Mouse (Mus musculus): Measurements from ENCODE around the gene Atxn10. TPM values are rescaled to one million over a fixed set of nuclear protein-coding genes. Genes with fewer than 3 reads are reported as not detected.

The Atxn10 gene
- 529 and 534 TPM in 2 replicates for polyA plus RNA-seq (2015; fragmentation: Nextera tagmentation; extraction: Ambion mirVana)

DNA sequence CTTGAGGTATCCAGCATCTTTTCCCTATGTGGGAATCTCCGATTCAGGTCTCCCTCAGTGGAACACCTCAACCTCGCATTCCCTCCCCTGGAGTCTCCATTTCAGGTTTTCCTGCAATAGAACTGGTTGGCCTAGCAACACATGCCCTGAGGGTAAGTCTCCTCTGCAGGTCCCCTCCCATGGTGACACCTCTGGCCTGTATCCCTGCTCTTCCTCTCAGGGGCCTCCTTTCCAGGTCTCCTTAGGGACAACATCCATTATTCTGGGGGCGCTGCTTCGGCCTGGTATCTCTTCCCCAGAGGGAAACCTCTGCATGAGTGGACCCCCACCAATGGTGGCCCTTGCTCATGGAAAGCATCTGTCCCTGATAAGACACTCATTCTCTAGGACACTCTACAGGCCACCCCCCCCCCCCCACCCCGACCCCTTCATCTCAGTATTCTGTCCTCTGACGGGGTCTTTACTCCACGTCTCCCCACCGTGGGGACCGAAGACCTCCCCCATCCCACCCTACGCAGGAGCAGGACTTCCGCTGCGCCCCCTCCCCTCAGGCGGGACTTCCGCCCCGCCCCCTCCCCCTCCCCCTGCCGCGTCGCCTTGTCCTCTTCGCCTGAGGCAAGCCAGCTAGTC is at the start of gene Atxn10:
Atxn10 (plus strand) TSS at position 575 of the 630 bp plus-strand sequence.
- H3K9me3 ChIP-seq = no peaks in the 10 kb centered on the region
- no peaks in the 10 kb centered on the region for H3K36me3 ChIP-seq (replicated peaks)
- ATAC-seq (replicated peaks) = peak; percentile 87
- H3K4me1 ChIP-seq = peaks cover 29% of the 10 kb centered on the region
- peak within 1 kb of the TSS; percentile 98 for H3K9ac ChIP-seq
- peak within 1 kb of the TSS; percentile 92 for H3K4me3 ChIP-seq
- H3K4me2 ChIP-seq = peak within 1 kb of the TSS; percentile 61
- H3K27ac ChIP-seq = peak within 1 kb of the TSS; percentile 99
- WGBS = 12% methylated on average over 13 of the region's 19 CpGs
- H3K27me3 ChIP-seq (replicated peaks) = no peaks in the 10 kb centered on the region

DNA sequence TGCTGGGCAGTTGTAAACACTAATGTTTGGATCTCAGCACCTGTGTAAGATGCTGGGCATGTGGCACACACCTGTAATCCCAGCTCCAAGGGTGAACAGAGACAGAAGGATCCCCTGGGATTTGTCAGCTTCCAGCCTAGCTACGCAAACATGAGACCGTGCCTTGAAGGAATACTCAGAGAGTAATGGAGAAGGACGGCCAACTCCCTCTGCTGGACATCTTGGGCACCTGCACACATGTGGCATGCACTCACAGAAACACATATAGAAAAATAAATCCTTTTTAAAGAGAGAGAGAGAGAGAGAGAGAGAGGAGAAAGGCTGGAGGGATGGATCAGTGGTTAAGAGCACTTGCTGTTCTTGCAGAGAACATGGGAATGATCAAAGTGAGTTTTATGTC is 41.4 kb upstream of the Atxn10 start:
- peaks cover 18% of the 10 kb centered on the region for H3K4me1 ChIP-seq
- WGBS = 84% methylated on average over 3 of the region's 3 CpGs
- ATAC-seq (replicated peaks) = no peak
- H3K4me2 ChIP-seq = no peak overlapping the region
- H3K9ac ChIP-seq = no peak overlapping the region
- no peaks in the 10 kb centered on the region for H3K36me3 ChIP-seq (replicated peaks)
- H3K4me3 ChIP-seq = no peak overlapping the region
- no peak overlapping the region for H3K27ac ChIP-seq
- H3K27me3 ChIP-seq (replicated peaks) = no peaks in the 10 kb centered on the region
- H3K9me3 ChIP-seq = no peaks in the 10 kb centered on the region

DNA sequence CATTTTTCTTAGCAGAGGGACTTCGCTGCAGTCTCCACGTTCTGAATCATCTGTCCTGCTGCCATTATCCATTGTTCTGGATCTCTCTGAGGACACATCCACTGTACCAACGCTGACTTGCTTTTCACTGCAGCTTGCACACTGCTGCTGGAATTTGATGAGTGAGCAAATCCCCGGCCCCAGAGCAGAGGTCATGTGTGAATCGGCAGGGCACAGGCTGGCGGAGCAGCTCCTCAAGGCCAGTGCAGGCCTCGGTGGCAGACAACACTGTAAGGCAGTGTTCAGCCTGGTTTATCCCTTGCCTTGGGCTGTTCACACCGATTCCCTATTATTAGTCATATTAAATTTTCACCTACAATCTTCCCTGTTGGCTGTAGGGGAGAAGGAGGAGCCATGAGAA is 40.5 kb upstream of the Atxn10 start:
- no peaks in the 10 kb centered on the region for H3K27me3 ChIP-seq (replicated peaks)
- no peak overlapping the region for H3K4me2 ChIP-seq
- H3K4me3 ChIP-seq = no peak overlapping the region
- peaks cover 18% of the 10 kb centered on the region for H3K4me1 ChIP-seq
- ATAC-seq (replicated peaks) = no peak
- H3K36me3 ChIP-seq (replicated peaks) = no peaks in the 10 kb centered on the region
- 45% methylated on average over 8 of the region's 8 CpGs for WGBS
- H3K9ac ChIP-seq = 0 out of 2 replicates have a peak overlapping the region, but pooled peaks have one; percentile 15
- peak overlapping the region; percentile 72 for H3K27ac ChIP-seq
- H3K9me3 ChIP-seq = no peaks in the 10 kb centered on the region

DNA sequence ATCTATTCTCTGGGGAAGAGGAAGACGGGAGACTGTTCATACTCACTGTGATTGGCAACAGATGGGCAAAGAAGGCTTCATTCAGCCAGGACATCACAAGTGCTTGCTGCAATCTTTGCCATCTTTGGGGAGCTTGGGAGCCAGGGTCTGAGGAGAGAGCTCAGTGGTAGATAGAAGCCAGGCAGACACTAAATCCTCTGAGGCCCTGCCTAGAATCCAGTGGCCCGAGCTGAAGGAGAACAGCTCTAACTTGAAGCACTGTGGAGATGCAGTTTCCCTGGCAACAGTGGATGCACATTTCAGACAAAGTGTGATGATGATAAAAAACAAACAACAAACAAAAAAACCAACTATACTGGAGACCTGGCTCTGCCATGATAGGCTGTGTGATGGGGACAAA is 40.1 kb upstream of the Atxn10 start:
- Histone ChIP-seq H3K4me3 (no peak overlapping the region), H3K9me3 (no peaks in the 10 kb centered on the region), H3K27ac (peak overlapping the region; percentile 72), H3K4me2 (no peak overlapping the region), H3K4me1 (peaks cover 18% of the 10 kb centered on the region), H3K36me3 (replicated peaks) (no peaks in the 10 kb centered on the region), H3K27me3 (replicated peaks) (no peaks in the 10 kb centered on the region), H3K9ac (0 out of 2 replicates have a peak overlapping the region, but pooled peaks have one; percentile 15)
- 37% methylated on average over 2 of the region's 2 CpGs for WGBS
- 0 out of 2 replicates have a peak, but pooled peaks have one; percentile 48 for ATAC-seq (replicated peaks)

DNA sequence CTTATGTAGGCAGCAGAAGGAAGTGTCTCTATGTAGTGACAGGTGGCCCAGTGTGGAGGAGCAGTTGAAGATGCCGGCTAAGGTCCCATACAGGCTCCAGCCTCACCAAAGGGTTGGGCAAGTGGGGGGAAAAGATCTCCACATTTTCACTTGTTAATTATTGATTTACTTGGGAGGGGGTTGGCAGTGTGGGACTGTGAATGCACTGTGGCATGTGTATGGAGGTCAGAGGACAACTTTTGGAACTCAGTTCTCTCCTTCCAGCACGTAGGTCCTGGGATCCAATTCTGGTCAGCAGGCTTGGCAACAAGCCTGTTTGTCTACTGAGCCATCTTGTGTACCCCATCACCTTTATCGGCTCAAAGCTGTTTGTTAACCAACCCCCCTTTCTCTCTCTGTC is 39.5 kb upstream of the Atxn10 start:
- Histone ChIP-seq H3K36me3 (replicated peaks) (no peaks in the 10 kb centered on the region), H3K27me3 (replicated peaks) (no peaks in the 10 kb centered on the region), H3K4me1 (peaks cover 18% of the 10 kb centered on the region), H3K9me3 (no peaks in the 10 kb centered on the region), H3K4me3 (no peak overlapping the region), H3K9ac (no peak overlapping the region), H3K27ac (peak overlapping the region; percentile 72; the same call in 1 of the 2 replicates), H3K4me2 (no peak overlapping the region)
- 0 out of 2 replicates have a peak, but pooled peaks have one; percentile 39 for ATAC-seq (replicated peaks)
- 78% methylated on average over 3 of the region's 3 CpGs for WGBS

DNA sequence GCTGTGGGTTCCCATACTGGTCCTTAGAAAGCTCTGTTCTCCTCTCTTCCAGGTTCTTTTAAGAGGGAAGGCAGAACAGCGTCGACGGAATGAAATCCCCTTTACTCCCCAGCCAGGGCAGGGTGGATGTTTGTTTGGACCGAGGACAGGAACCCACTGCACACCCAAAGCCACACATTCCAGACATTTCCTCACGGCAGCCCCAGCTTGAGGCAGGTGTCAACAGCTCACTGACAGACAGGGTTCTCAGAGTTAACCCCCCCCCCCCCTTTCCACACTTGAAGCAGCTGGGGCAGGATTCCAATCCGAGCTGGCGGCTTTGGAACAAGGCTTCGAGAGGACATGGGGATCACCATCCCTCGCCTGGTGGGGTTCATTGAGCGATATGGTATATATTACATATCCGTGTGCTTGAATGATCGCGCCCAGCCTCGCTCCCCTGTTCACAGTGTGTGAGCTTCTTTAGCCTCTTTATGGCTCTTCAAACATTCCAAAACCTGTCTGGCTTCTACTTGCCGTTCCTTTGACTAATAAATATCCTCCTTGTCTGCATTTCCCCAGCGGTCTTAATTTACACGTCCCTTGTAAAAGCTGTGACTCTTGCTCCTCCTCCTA is 37.8 kb upstream of the Atxn10 start:
- Histone ChIP-seq H3K27me3 (replicated peaks) (no peaks in the 10 kb centered on the region), H3K9ac (no peak overlapping the region), H3K4me2 (no peak overlapping the region), H3K27ac (no peak overlapping the region), H3K9me3 (no peaks in the 10 kb centered on the region), H3K4me1 (peaks cover 18% of the 10 kb centered on the region), H3K4me3 (no peak overlapping the region), H3K36me3 (replicated peaks) (no peaks in the 10 kb centered on the region)
- ATAC-seq (replicated peaks) = no peak
- 62% methylated on average over 17 of the region's 17 CpGs for WGBS

DNA sequence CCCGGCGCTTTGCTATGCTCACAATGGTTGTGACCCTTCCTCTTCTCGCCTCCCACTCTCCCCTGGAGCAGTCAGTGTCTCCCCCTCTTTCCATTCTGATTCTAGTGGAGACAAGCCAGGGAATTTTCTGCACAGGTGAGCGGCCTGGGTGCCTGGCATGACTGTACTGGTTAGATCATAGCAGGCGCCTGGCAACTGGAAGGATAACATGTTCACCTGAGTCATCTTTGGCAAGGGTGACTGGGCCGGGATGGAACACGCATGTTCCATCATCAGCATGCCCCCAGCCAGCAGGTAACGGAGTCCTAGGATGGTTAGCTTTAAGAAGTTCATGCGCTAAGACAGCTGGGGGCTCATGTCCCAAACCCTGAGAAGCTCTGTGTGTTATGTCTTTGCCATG is 37.1 kb upstream of the Atxn10 start:
- H3K27me3 ChIP-seq (replicated peaks) = no peaks in the 10 kb centered on the region
- H3K27ac ChIP-seq = no peak overlapping the region
- H3K4me3 ChIP-seq = no peak overlapping the region
- no peaks in the 10 kb centered on the region for H3K36me3 ChIP-seq (replicated peaks)
- no peak overlapping the region for H3K4me2 ChIP-seq
- no peaks in the 10 kb centered on the region for H3K9me3 ChIP-seq
- H3K9ac ChIP-seq = no peak overlapping the region
- 86% methylated on average over 9 of the region's 9 CpGs for WGBS
- H3K4me1 ChIP-seq = peaks cover 18% of the 10 kb centered on the region
- no peak for ATAC-seq (replicated peaks)

DNA sequence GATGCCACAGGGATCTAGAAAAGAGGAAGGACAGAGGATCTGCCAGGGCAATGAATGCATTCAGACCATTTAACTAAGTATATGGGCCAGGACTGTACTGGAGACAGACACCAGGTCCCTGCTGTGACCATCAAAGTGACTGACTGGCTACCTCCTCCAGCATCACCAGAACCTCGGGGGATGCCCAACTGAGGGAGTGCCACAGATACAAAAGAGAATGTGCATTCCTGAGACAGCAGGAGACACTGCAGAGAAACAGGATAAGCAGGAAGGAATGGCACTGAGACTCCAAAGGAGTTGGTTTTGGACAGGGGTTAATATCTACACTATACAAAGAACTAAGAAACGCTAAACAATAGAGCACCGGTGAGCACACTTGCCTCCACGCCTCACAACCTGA is 32.8 kb upstream of the Atxn10 start:
- Histone ChIP-seq H3K27ac (no peak overlapping the region), H3K27me3 (replicated peaks) (no peaks in the 10 kb centered on the region)

DNA sequence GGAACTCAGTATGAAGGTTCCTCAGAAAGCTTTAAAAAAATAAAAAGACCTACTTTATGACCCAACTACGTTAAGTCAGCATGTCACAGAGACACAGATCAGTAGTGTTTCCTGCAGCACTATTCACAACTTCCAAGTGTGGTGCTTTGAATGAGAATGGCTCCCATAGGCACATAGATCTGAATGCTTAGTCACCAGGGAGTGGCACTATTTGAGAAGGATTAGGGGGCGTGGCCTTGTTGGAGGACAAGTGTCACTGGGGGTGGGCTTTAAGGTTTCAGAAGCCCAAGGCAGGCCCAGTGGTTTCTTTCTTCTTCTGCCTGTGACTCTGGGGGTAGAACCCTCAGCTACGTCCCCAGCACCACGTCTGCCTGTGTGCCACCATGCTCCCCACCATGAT is 32.1 kb upstream of the Atxn10 start:
- no peak overlapping the region for H3K27ac ChIP-seq
- WGBS = 89% methylated on average over 4 of the region's 4 CpGs
- no peaks in the 10 kb centered on the region for H3K9me3 ChIP-seq
- no peaks in the 10 kb centered on the region for H3K27me3 ChIP-seq (replicated peaks)
- ATAC-seq (replicated peaks) = no peak
- H3K4me3 ChIP-seq = no peak overlapping the region
- H3K36me3 ChIP-seq (replicated peaks) = no peaks in the 10 kb centered on the region
- H3K9ac ChIP-seq = no peak overlapping the region
- H3K4me2 ChIP-seq = no peak overlapping the region
- H3K4me1 ChIP-seq = no peaks in the 10 kb centered on the region

More for the DNA sequence above, 32.8 kb upstream of the Atxn10 start:
- WGBS = 64% methylated on average over 4 of the region's 4 CpGs
- Histone ChIP-seq H3K9me3 (no peaks in the 10 kb centered on the region), H3K36me3 (replicated peaks) (no peaks in the 10 kb centered on the region), H3K4me1 (no peaks in the 10 kb centered on the region), H3K4me2 (no peak overlapping the region), H3K9ac (no peak overlapping the region), H3K4me3 (no peak overlapping the region)
- no peak for ATAC-seq (replicated peaks)

DNA sequence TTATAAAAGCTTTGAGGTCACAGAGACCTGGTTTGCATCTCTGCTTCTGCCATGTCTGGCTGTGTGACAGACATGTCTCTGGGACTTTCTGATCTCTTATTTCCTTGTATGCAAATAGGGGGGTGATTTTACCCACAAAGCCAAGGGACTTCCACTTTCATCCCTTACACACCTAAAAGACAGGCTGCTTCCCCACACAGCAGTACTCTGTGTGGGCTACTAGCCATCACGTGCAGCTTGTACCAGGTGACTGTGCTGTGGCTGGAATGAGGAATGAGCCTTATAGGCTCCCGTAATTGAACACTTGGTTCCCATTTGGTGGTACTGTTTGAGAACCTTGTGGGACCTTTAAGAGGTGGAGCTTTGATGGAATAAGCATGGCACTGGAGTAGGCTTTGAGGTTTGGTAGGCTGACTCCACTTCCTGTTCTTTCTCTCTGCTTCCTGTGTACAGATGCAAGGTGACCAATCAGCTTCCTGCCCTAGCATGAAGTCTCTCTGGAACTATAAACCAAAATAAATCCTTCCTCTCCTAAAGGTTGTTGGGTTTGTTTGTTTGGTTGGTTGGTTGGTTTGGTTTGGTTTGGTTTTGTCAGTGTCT is 28.9 kb upstream of the Atxn10 start:
- Histone ChIP-seq H3K4me2 (no peak overlapping the region), H3K9ac (no peak overlapping the region), H3K4me1 (peaks cover 10% of the 10 kb centered on the region), H3K9me3 (no peaks in the 10 kb centered on the region), H3K27me3 (replicated peaks) (no peaks in the 10 kb centered on the region), H3K27ac (no peak overlapping the region), H3K4me3 (no peak overlapping the region), H3K36me3 (replicated peaks) (no peaks in the 10 kb centered on the region)
- ATAC-seq (replicated peaks) = no peak
- WGBS = 88% methylated on average over 2 of the region's 2 CpGs

DNA sequence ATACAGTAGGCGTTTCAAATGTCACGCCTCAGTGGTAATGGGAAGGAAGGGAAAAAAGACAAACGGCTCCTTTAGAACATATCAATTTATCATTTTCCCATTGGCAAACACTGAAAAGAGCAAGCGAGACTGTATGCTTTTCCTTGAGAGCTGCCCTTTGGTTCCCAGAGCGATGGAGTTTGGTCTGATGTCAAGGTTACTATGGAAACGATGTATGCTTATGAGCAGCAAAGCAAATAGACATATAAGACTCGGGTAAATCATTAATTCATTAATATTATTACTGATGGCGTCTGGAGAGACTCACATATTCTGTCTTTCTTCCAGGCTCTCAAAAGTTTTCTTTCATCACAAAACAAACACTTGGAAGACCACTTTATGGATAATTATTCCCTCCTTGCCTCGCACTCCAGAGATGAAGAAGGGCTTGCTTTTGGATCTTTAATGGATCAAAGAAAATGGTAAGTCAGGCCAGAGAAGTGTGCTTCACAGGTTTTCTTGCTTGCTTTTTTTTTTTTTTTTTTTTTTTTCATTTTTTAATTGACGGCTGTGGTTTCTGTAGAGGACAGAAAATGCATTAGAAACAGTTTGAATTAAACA is 24.9 kb upstream of the Atxn10 start:
- H3K4me2 ChIP-seq = no peak overlapping the region
- H3K4me3 ChIP-seq = no peak overlapping the region
- H3K9ac ChIP-seq = no peak overlapping the region
- no peaks in the 10 kb centered on the region for H3K9me3 ChIP-seq
- H3K4me1 ChIP-seq = peaks cover 20% of the 10 kb centered on the region
- 56% methylated on average over 10 of the region's 10 CpGs for WGBS
- H3K27me3 ChIP-seq (replicated peaks) = no peaks in the 10 kb centered on the region; the same call in 1 of the 2 replicates
- no peak for ATAC-seq (replicated peaks)
- no peaks in the 10 kb centered on the region for H3K36me3 ChIP-seq (replicated peaks)
- H3K27ac ChIP-seq = peak overlapping the region; percentile 29; the same call in 1 of the 2 replicates

DNA sequence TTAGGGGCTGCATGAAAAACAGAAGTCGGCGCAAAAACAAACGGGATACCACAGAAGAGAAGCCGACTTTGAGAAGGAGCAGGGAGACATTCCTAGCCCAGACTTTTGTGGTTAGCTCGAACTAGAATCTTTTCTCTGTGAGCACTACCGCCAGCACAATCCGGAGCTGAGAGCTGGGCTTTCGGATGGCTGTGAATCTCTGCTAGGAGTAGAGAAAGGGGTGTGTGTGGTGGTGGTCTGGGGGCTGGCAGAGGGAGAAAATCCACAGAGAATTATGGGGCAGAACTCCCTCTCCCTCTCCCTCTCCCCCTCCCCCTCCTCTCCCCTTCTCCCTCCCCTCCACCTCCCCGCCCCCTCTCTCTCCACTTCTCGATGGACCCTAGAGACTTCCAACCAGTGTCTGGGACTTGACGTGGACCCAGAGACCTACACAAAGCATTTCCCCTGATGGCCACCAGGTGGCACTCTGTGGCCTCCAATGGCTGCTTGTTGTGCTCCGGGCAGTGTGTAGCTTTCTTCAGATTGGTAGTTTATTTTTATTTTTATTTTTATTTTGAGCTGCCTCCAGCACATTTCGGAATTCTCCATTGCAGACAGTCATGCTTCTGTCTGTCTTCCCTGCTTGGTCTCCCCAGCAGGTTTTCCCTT is 20.5 kb upstream of the Atxn10 start:
- no peak overlapping the region for H3K4me2 ChIP-seq
- peaks cover 20% of the 10 kb centered on the region for H3K4me1 ChIP-seq
- no peaks in the 10 kb centered on the region for H3K36me3 ChIP-seq (replicated peaks)
- no peak overlapping the region for H3K4me3 ChIP-seq
- no peak overlapping the region for H3K9ac ChIP-seq
- H3K9me3 ChIP-seq = no peaks in the 10 kb centered on the region
- no peaks in the 10 kb centered on the region; the same call in 1 of the 2 replicates for H3K27me3 ChIP-seq (replicated peaks)
- 42% methylated on average over 11 of the region's 13 CpGs for WGBS
- no peak for ATAC-seq (replicated peaks)
- no peak overlapping the region for H3K27ac ChIP-seq
